Mouse (Mus musculus): Measurements from ENCODE around the gene Cbl. TPM values are rescaled to one million over a fixed set of nuclear protein-coding genes. Genes with fewer than 3 reads are reported as not detected.
A peak's percentile ranks its signal among the peaks of the same experiment; 100 is the strongest.

The Cbl gene
- 10 to 100 TPM in 1 of 4 experiments, 1 to 10 TPM in 3; 5.1 to 10.2 (median 7.3) TPM for total RNA-seq (2022)

GRCm38 (mm10) chr9:44233802-44234478, at the start of gene Cbl:
Gene Cbl (minus strand): TSS chr9:44234049.
- peak; percentile 97 to 98 for DNase-seq (ENCODE audit: low spot score in 2 of 2)

DNA sequence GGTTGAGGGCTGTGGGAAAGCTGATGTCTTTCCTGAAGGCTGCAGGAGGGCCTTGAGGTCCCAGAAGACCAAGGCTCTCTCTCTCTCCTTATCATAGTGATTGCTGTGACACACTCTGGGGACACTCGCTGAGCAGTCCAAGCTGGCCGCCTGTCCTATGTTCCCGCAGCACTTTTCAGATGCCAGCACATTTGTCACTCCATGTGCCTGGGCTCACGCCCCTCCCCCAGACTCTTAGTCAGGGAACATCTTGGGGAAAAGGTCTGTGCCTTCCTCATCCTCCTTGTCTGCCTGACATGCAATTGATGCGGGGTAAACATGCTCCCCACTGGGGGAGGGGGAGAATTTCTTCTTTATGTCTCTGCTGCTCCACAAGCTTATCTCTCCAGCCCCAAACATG, 49.3 kb upstream of the Cbl start:
- no peak for DNase-seq (ENCODE audit: low spot score in 2 of 2)

- no peak for DNase-seq (ENCODE audit: low spot score in 2 of 2)
These were observed 36.1 kb upstream of the Cbl start for GRCm38 (mm10) chr9:44269973-44270372.

- DNase-seq (ENCODE audit: low spot score in 2 of 2): no peak
These were observed 35.2 kb upstream of the Cbl start for GRCm38 (mm10) chr9:44269077-44269476.

- no peak for DNase-seq (ENCODE audit: low spot score in 2 of 2)
These were observed 34.6 kb upstream of the Cbl start, which contains the start of gene Nlrx1 for GRCm38 (mm10) chr9:44268432-44268831. Gene Nlrx1 (minus strand): TSS chr9:44268599.

DNA sequence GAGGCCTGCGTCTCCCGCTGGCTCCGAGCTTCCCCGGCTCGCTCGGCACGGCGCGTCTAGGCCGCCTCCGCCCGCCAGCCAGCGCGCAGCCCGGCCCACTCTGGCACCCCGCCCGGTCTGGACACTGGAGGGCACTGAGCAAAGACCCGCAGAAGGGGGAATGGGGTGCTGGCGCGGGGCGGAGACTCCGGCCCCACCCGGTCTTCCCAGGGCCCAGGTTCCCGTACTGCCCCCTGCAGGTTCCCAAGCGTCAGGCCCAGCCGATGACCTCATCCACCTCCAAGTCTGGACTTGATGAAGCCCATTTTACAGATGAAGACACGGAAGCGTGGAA, 34.1 kb upstream of the Cbl start:
- peak; percentile 78 to 87 for DNase-seq (ENCODE audit: low spot score in 2 of 2)

DNA sequence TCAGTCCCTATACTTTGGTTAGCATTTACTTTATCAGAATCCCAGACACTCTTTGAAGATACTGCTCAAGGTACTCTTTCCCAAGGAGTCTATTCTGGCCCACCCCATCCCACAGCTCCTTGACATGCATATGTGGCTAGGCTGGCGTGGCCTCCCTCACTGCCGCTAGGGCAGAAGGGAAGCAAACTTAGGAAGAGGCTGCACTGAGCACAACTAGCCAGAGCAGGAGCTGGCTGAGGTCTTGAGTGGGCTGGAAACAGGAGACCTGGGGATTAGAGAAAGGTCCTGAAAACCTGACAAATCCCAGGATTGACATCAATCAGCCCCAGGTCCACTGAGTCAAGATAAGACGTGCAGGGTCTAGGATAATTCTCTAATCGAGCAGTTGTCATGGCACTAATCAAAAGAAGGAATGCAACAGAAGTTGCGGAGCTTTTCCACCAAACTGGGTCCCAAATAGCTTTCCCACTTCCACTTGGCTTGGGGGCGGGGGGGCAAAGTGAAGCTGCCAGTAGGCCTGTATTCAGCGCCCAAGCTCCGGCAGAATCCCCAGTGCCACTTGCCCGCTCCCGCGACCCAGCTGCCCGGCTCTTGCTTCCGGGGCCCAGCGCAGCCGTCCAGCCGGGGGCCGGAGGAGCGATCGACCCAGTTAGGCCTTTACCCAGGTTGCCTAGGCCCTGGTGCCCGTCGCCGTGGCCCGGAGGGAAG, 33.6 kb upstream of the Cbl start:
- no peak for DNase-seq (ENCODE audit: low spot score in 2 of 2)

- DNase-seq (ENCODE audit: low spot score in 2 of 2): no peak
These were observed 32.8 kb upstream of the Cbl start for GRCm38 (mm10) chr9:44266478-44267226.

GRCm38 (mm10) chr9:44261388-44261787, 27.5 kb upstream of the Cbl start:
- DNase-seq (ENCODE audit: low spot score in 2 of 2): no peak

DNA sequence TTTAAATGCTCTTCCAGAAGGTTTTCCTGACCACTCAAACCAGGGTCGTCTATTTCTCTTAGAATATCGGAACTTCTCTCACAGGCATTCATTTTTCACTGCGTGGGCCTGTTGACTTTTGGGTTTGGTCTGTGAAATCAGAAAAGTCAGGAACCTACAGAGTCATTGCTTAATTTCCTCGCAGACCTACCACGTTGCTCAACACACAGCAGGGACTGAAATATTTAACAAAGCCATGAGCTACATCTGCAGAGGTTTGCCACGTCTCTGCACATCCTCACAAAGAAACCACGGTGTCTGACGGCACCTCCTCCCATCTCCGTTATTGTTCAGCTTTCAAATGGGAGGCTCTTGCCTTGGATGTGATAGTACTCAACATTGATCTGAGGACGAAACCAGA, 25.2 kb upstream of the Cbl start:
- DNase-seq (ENCODE audit: low spot score in 2 of 2): no peak

DNA sequence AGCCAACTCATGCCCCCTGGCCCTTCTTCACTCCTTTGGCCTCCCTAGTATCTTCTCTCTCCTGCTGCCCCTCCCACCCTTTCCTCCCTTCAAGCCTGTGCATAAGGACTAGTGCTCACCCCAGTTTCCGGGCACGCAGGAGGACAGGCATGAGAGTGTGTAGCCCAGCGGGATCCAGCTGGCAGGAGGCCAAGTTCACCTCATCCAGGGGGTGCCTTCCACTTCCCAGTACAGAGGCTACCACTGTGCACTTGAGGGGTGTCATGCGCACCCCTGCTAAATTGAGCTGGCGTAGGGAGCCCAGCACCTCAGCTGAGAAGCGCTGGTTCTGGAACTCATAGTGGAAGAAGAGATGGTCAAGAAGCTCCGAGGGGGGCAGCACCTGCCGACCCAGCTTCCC, 22.4 kb upstream of the Cbl start:
- no peak for DNase-seq (ENCODE audit: low spot score in 2 of 2)

DNA sequence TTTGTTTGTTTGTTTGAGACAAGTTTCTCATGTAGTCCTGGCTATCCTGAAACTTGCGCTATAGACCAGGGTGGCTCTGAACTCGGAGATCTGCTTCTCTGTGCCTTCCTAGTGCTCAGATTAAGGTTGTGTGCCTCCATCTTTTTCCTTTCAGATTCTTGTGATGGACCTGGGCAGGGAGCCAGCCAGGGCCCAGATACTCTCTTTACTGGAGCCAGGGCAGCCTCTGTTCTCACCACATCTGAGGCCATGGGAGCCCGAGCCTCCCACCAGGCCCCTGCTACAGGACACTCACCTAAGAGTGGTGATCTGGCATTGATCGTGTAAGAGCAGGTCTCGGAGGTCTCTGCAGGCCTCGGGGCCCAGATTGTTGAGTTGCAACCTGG, 21.3 kb upstream of the Cbl start:
- no peak for DNase-seq (ENCODE audit: low spot score in 2 of 2)

- no peak for DNase-seq (ENCODE audit: low spot score in 2 of 2)
These were observed 20.8 kb upstream of the Cbl start for GRCm38 (mm10) chr9:44254508-44255135.

DNA sequence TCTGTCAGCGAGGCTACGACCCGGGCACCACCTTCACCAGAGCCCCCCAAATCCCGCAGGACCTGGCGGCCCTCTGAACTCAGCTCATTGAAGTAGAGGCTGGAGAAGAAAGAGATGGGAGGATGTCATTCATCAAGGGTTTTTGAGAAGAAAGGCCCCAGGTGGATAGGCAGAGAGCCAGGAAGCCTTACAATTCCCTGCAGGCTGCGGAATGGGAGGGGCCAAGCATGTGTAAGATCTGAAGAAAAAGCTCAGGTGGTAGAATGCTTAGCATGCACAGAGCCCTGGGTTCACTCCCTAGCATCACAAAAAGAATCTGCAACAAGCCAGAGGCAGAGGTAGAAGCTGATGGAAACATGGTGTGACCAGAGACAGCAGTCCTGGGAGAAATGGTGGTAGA, 19.6 kb upstream of the Cbl start:
- no peak for DNase-seq (ENCODE audit: low spot score in 2 of 2)

- no peak for DNase-seq (ENCODE audit: low spot score in 2 of 2)
These were observed 17.5 kb upstream of the Cbl start, which contains the start of gene Pdzd3 for GRCm38 (mm10) chr9:44251314-44251713. Gene Pdzd3 (minus strand): TSS chr9:44251471.

- DNase-seq (ENCODE audit: low spot score in 2 of 2): no peak
These were observed 16.6 kb upstream of the Cbl start for GRCm38 (mm10) chr9:44250445-44250844.

DNA sequence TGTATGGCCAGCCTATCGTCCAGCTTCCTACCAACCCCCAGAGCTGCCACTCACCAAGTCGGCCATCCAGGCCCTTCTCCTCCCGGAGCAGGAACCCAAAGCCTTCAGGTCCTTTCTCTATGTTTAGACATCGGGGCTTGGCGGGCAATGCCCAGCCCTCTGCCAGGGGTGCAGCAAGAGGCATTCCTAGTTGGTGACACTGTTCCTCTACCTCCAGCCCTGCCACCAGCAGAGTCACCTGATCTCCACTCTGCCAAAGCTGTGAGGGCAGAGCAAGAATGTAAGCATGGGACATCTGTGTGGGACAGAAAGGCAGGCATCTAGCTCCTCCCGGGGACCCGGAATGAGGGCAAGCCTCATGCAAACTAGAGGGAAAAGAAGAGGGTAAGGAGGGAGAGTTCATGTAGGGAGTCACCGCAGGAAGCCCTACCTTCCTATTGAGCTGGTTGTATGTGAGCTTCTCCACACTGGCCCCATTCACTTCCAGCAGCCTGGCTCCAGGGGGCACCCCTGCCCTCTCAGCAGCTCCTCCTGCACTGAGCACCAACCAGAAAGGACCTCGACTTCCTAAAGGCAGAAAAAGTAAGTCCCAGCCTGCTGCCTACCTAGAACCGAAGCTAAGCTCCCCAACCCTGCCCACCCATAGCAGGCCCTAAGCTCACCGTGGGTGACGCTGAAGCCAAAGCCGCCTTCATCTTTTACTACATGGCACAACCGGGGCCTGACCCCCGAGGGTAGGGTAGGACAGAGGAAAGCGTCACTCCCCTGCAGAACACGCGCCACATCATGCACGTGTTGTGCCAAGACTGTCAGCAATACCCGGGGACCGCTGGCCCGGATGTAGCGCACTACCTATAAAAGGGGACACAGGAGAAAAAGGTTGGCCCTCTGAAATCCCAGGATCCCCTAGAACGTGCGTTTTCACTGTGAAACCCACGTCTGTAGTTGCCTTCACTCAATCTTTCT, 15.6 kb upstream of the Cbl start:
- DNase-seq (ENCODE audit: low spot score in 2 of 2): peak; percentile 57 to 62

GRCm38 (mm10) chr9:44247907-44248306, 14.1 kb upstream of the Cbl start:
- no peak for DNase-seq (ENCODE audit: low spot score in 2 of 2)

- DNase-seq (ENCODE audit: low spot score in 2 of 2): no peak
These were observed 9.8 kb upstream of the Cbl start for GRCm38 (mm10) chr9:44243621-44244020.

DNA sequence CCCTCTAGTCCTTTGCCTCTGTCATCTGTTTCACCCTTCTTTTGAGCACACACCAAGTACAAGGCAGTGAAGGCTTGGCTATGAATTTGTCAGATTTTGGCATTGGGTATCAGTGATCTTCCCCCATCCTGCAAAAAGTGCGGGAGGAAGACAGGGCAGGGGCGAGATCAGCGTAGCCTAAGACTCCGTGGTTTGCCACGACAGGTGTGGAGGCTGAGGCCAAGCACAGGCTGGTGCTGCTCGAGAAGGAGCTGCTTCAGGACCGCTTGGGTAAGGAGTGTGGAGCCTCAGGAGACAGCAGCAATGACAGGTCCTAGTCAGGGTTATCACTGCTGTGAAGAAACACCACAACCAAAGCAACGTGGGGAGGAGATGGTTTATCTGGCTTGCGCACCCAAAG, 7.6 kb upstream of the Cbl start:
- no peak for DNase-seq (ENCODE audit: low spot score in 2 of 2)

DNA sequence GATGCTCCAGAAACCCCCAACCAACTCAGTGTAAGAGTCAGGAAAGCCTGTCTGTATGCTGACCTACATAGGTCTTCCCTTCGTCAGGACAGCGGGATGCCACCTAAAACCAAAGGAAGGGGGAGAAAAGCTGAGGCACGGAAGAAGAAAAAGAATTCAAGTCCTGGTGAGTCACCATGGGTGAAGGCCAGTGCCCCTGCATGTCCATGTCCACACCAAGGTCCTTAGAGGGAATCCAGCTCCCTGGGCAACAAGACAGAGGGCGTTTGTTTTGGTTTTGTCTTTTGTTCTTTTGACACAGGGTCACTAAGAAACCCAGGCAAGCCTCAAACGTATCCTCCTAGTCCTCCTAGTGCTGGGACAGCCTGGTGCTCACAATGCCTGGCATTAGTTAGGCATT, 7.1 kb upstream of the Cbl start:
- no peak for DNase-seq (ENCODE audit: low spot score in 2 of 2)
